Mouse (Mus musculus) embryo, embryonic 10 days (tissue): ENCODE measurements at regions not wholly inside any gene's neighbourhood (a gene's known extent, or its start where the extent isn't known, plus 50 kb on each side); places are given as distances from the start of the nearest gene placed in this dataset.
A peak's percentile ranks its signal among the peaks of the same experiment; 100 is the strongest.

ENCODE experiments used
- DNase-seq: peaks from one replicate; pipeline ENCODE4 v3.0.0-alpha.2; 2015; ENCODE audit warnings: low spot score

GRCm38 (mm10) chr15:18189622-18190308 lies 629.0 kb upstream of the Cdh10 start:
- peak; percentile 5 for DNase-seq

DNA sequence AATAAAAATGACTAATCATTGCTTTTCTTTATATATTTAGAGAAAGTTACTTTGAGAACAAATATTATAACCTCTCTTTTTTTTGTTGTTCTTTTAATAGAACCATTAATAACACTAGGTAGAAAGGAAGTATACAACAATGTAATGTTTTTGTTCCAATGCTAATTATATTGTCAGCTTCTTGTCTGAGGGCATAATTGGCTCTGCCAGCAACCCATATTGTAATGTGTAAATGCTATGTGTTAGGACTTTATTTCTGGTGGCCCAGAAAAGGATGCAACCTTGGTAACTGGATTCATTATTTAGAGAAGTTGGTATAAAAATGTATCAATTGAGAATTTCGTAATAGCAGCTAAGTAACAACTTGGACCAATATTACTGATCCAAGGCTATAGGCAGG lies 628.3 kb upstream of the Cdh10 start:
- no peak for DNase-seq

DNA sequence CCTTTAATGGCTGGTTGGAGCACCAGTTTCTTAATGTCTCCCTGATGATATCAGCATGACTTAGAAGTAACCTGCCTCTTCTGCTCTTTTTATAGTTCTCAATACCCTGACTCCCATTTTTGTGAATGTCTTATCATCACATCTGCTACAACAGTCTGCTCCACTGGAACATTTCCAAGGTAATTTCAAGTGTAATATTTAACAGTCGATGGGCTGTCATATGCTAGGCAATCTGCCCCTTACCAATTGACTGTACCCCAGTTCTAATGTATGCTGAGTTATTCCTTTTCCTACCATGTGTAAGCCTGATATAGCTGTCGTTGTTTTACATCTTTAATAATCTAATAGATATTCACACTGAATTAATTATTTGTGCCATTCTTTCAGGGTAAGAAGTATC lies 607.6 kb upstream of the Cdh10 start:
- no peak for DNase-seq

DNA sequence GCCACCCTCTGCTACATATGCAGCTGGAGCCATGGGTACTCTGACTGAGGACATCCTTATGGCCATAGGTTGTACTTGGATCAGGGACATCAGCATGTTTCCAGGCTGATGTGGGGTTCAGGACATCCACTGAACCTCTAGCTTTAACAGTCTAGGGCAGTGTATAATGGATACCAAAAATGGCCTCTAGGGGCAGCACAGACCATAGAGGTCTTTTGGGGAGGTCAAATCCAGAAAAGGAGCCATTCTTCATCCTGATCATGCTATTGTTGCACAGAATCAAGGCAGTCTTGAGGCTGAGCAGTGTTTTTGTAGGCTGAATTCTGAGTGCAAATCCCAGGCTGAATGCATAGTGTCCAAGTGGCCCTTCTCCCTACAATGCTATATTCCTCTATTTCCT lies 598.8 kb upstream of the Cdh10 start:
- DNase-seq: no peak
